Mouse (Mus musculus) Muller cell, postnatal 12 days (primary cell): ENCODE data around the gene Kcnh6.

Experiments
- DNase-seq: peaks from one replicate; pipeline ENCODE4 v3.0.0-alpha.2; 2015; ENCODE audit errors: inconsistent ontology term

The Kcnh6 gene

GRCm38 (mm10) chr11:106061311-106061710 lies 53.4 kb downstream of the Kcnh6 start:
- DNase-seq, result no peak

- no peak for DNase-seq
Observed at GRCm38 (mm10) chr11:106063756-106064155, 55.8 kb downstream of the Kcnh6 start.

- no peak for DNase-seq
Observed at GRCm38 (mm10) chr11:106065073-106065922, 57.4 kb downstream of the Kcnh6 start.

GRCm38 (mm10) chr11:106065923-106066571 lies 58.1 kb downstream of the Kcnh6 start, which contains the start of gene Taco1:
Taco1 (plus strand) TSS chr11:106066061.
- DNase-seq, result peak; percentile 96

GRCm38 (mm10) chr11:106066616-106067015 lies 58.7 kb downstream of the Kcnh6 start:
- DNase-seq, result peak; percentile 61

GRCm38 (mm10) chr11:106073774-106074173 lies 65.8 kb downstream of the Kcnh6 start:
- no peak for DNase-seq

- peak; percentile 80 for DNase-seq
Observed at GRCm38 (mm10) chr11:106076321-106076720, 68.4 kb downstream of the Kcnh6 start.
